Mouse (Mus musculus) heart, embryonic 16.5 days (tissue): ENCODE results near the gene Cyp19a1. TPM values are rescaled to one million over a fixed set of nuclear protein-coding genes. Genes with fewer than 3 reads are reported as not detected.

Experiments
- ATAC-seq: fragments of 200-750 bp; cut with Nextera tagmentation; replicated peaks from 2 replicates; pipeline ENCODE4 v1.8.0; 2017; ENCODE audit warnings: moderate number of reproducible peaks; ENCODE audit not compliant: insufficient read depth, low FRiP score; ENCODE audit errors: extremely low read depth
- H3K27ac ChIP-seq: fragments of 300-500 bp; sonication (generic); 2 replicates; pipeline ENCODE4 v1.5.1; 2014; ENCODE audit warnings: mild to moderate bottlenecking, low read length, control low read depth, moderate library complexity
- H3K27me3 ChIP-seq: fragments of 300-500 bp; sonication (generic); 2 replicates; pipeline ENCODE4 v1.6.1; 2014; ENCODE audit warnings: low read length, mixed read lengths; ENCODE audit not compliant: control insufficient read depth, insufficient read depth
- H3K36me3 ChIP-seq: fragments of 300-500 bp; sonication (generic); 2 replicates; pipeline ENCODE4 v1.6.1; 2014; ENCODE audit not compliant: control insufficient read depth, insufficient read depth
- H3K4me1 ChIP-seq: fragments of 300-500 bp; sonication (generic); 2 replicates; pipeline ENCODE4 v1.6.1; 2014; ENCODE audit warnings: low read length, mixed read lengths; ENCODE audit not compliant: control insufficient read depth, insufficient read depth
- H3K4me2 ChIP-seq: fragments of 300-500 bp; sonication (generic); 2 replicates; pipeline ENCODE4 v1.6.1; 2014; ENCODE audit warnings: low read depth, mild to moderate bottlenecking, control low read depth, low read length
- H3K4me3 ChIP-seq: fragments of 300-500 bp; sonication (generic); 2 replicates; pipeline ENCODE4 v1.5.1; 2014; ENCODE audit warnings: mild to moderate bottlenecking, control low read depth, low read length
- H3K9ac ChIP-seq: fragments of 300-500 bp; sonication (generic); 2 replicates; pipeline ENCODE4 v1.6.1; 2014; ENCODE audit warnings: low read length, control low read depth
- H3K9me3 ChIP-seq: fragments of 300-500 bp; sonication (generic); replicated peaks from 2 replicates; pipeline ENCODE4 v1.6.1; 2016; ENCODE audit warnings: low read length; ENCODE audit not compliant: control insufficient read depth
- WGBS: fragments of 180-500 bp; shearing (Covaris S2); extraction: QIAGEN DNeasy Blood & Tissue Kit; methylation state at CpG from one replicate; pipeline ENCODE4 v1.1.7; 2014; 5-methylcytosine and 5-hydroxymethylcytosine counted together
- polyA plus RNA-seq: library from polyadenylated mRNA; unstranded; fragments of >200 nt; fragmentation: Nextera tagmentation; extraction: Ambion mirVana; gene quantifications from 2 replicates; pipeline ENCODE4 v1.2.1, GENCODE M21; 2015

Cyp19a1 gene
- polyA plus RNA-seq, 1 experiment from 2014 or later = not detected

DNA sequence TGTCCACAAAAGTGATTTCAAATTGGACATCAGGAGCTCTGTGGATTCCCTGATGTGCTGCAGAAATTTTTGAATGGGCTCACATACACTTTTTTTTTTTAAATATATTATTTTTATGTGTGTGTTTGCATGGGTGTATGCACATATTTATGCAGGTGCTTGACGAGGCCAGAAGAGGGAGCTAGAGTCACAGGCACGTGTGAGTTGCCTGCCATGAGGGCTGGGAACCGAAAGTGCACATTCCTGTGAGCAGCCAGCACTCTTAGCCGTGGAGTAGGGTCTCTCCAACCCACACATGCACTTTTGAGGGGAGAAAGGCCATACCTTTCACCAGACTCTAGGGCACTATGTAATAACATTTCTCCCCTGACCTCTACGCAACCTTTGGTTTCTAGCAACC lies 73.1 kb downstream of the Cyp19a1 start:
- Histone ChIP-seq H3K9me3 (peaks cover 2% of the 10 kb centered on the region), H3K27ac (no peak overlapping the region), H3K4me2 (no peak overlapping the region), H3K36me3 (no peaks in the 10 kb centered on the region), H3K4me1 (no peaks in the 10 kb centered on the region), H3K4me3 (no peak overlapping the region), H3K9ac (no peak overlapping the region), H3K27me3 (no peaks in the 10 kb centered on the region)
- 56% methylated on average over 5 of the region's 5 CpGs for WGBS
- ATAC-seq = no peak

DNA sequence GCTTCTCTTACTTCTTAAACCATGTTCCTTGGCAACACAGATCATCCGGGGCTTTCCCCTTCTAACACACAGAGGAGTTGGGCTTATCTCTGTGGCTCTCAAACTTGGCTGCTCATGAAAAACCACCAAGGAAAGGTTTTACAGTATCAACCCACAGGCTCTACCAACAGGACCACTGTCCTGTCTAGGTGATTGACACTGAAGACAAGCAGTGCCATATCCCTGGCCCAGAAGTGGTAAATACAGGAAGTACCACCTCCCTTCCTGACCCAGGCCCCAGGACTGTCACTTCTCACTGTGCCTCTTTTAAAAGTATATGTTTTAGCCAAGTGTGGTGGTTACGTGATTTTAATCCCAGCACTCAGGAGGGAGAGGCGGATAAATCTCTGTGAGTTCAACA lies 76.5 kb downstream of the Cyp19a1 start:
- Histone ChIP-seq H3K36me3 (no peaks in the 10 kb centered on the region), H3K9me3 (peaks cover 2% of the 10 kb centered on the region), H3K9ac (no peak overlapping the region), H3K4me2 (no peak overlapping the region), H3K4me3 (no peak overlapping the region), H3K27ac (no peak overlapping the region), H3K27me3 (no peaks in the 10 kb centered on the region), H3K4me1 (no peaks in the 10 kb centered on the region)
- ATAC-seq = no peak
- WGBS = 64% methylated on average over 3 of the region's 3 CpGs

DNA sequence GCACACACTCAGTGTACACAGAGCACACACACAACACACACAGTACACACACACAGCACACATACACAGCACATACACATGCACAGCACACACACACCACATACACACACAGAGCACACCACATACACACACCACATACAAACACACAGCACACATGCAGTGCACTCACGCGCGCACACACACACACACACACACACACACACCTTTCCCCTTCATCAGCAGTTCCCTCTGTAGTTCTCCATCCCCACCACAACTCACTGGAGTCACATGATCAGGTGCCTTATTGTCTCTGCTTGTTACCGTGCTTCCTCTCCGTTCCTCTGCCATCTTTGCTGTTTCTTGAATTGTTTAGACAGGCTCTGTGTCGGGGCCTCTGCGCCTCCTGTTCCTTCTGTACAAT lies 85.4 kb downstream of the Cyp19a1 start:
- ATAC-seq = no peak
- no peak overlapping the region for H3K4me3 ChIP-seq

DNA sequence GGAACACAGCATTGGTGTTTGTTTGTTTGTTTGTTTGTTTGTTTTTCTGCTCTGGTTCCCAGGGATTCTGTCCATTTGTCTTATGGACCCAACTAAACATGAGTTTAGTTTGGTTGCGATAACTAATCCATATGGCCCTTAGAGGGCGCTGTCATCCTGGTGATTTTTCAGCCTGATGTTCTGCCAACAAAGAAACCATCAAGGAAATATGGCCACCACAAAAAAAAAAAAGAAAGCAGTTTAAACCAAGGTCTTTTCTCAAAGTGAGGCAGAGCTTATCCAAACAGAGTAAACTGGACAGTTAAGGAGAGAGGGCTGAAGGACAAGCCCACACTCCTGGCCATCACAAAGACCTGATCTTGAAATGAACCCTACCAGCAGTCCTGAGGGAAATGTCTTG lies 86.6 kb downstream of the Cyp19a1 start:
- Histone ChIP-seq H3K9ac (no peak overlapping the region), H3K4me1 (no peaks in the 10 kb centered on the region), H3K36me3 (no peaks in the 10 kb centered on the region), H3K4me2 (no peak overlapping the region), H3K4me3 (no peak overlapping the region), H3K9me3 (no peaks in the 10 kb centered on the region), H3K27me3 (0 out of 2 replicates have a peak, but pooled peaks cover 3% of the 10 kb centered on the region), H3K27ac (no peak overlapping the region)
- 13% methylated on average over 2 of the region's 2 CpGs for WGBS
- no peak for ATAC-seq

More for the DNA sequence above, 85.4 kb downstream of the Cyp19a1 start:
- WGBS = 85% methylated on average over 7 of the region's 7 CpGs
- H3K4me2 ChIP-seq = no peak overlapping the region
- no peaks in the 10 kb centered on the region for H3K9me3 ChIP-seq
- H3K9ac ChIP-seq = no peak overlapping the region
- no peaks in the 10 kb centered on the region for H3K36me3 ChIP-seq
- H3K4me1 ChIP-seq = no peaks in the 10 kb centered on the region
- H3K27ac ChIP-seq = no peak overlapping the region
- H3K27me3 ChIP-seq = 0 out of 2 replicates have a peak, but pooled peaks cover 3% of the 10 kb centered on the region

DNA sequence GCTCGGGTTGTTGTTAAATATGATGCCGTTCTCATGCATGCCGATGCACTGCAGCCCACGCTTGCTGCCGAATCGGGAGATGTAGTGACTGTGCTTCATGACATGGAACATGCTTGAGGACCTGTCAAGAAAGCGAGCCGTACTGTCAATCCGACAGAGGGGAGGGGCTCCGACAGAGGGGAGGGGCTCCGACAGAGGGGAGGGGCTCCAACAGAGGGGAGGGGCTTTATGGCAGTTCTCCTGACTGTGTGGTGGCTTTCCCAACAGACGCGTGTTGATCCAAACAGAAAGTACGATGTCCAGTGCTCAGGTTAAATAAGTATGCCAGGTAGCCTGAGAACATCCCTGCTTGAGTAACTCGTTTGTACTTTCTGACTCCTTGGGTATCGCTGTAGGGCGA lies 87.7 kb downstream of the Cyp19a1 start:
- Histone ChIP-seq H3K4me2 (no peak overlapping the region), H3K27me3 (0 out of 2 replicates have a peak, but pooled peaks cover 3% of the 10 kb centered on the region), H3K9me3 (no peaks in the 10 kb centered on the region), H3K4me3 (no peak overlapping the region), H3K9ac (no peak overlapping the region), H3K27ac (no peak overlapping the region), H3K36me3 (no peaks in the 10 kb centered on the region), H3K4me1 (no peaks in the 10 kb centered on the region)
- WGBS = 61% methylated on average over 17 of the region's 17 CpGs
- ATAC-seq = no peak

DNA sequence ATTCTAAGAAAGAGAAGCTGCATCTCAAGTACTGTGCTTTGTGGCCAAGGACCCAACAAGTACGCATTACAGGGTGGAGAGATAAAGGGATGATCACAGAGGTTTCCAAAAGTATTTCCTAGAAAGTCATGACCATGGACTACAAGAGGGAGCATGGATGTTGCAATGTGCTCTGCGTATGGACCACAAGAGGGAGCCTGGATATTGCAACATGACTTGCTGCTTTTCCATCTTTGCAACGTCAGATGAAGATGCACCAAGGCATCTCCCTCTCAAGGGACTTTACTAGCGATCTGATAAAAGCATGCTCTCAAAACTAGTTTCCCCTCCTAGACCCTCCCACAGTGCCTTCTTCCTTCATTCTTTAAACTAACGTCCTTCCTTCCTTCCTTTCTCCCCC lies 98.4 kb downstream of the Cyp19a1 start:
- H3K4me2 ChIP-seq = no peak overlapping the region
- H3K4me1 ChIP-seq = no peaks in the 10 kb centered on the region
- no peak overlapping the region for H3K4me3 ChIP-seq
- no peaks in the 10 kb centered on the region for H3K36me3 ChIP-seq
- ATAC-seq = no peak
- no peak overlapping the region for H3K9ac ChIP-seq
- 43% methylated on average over 5 of the region's 5 CpGs for WGBS
- no peak overlapping the region for H3K27ac ChIP-seq
- H3K27me3 ChIP-seq = no peaks in the 10 kb centered on the region
- no peaks in the 10 kb centered on the region for H3K9me3 ChIP-seq

- 73% methylated on average over 10 of the region's 10 CpGs for WGBS
Observed at GRCm38 (mm10) chr9:54168425-54168824, 99.5 kb downstream of the Cyp19a1 start.

GRCm38 (mm10) chr9:54163117-54163516 lies 104.8 kb downstream of the Cyp19a1 start:
- no peak for ATAC-seq
- Histone ChIP-seq H3K9ac (no peak overlapping the region), H3K4me1 (no peaks in the 10 kb centered on the region), H3K4me3 (no peak overlapping the region), H3K9me3 (0 out of 2 replicates have a peak, but pooled peaks cover 2% of the 10 kb centered on the region), H3K36me3 (no peaks in the 10 kb centered on the region), H3K27ac (no peak overlapping the region), H3K27me3 (no peaks in the 10 kb centered on the region), H3K4me2 (no peak overlapping the region)
- WGBS = 72% methylated on average over 5 of the region's 5 CpGs

More at GRCm38 (mm10) chr9:54168425-54168824, 99.5 kb downstream of the Cyp19a1 start:
- Histone ChIP-seq H3K9ac (no peak overlapping the region), H3K4me2 (no peak overlapping the region), H3K36me3 (no peaks in the 10 kb centered on the region), H3K4me1 (no peaks in the 10 kb centered on the region), H3K4me3 (no peak overlapping the region), H3K27ac (no peak overlapping the region), H3K9me3 (no peaks in the 10 kb centered on the region), H3K27me3 (no peaks in the 10 kb centered on the region)
- ATAC-seq = no peak

GRCm38 (mm10) chr9:54153679-54154078 lies 114.2 kb downstream of the Cyp19a1 start:
- ATAC-seq = no peak
- Histone ChIP-seq H3K9ac (no peak overlapping the region), H3K4me1 (no peaks in the 10 kb centered on the region), H3K9me3 (no peaks in the 10 kb centered on the region), H3K4me2 (no peak overlapping the region), H3K27me3 (no peaks in the 10 kb centered on the region), H3K36me3 (no peaks in the 10 kb centered on the region), H3K27ac (no peak overlapping the region), H3K4me3 (no peak overlapping the region)
- WGBS = 69% methylated on average over 5 of the region's 5 CpGs
